Mouse (Mus musculus): ENCODE data around the gene Mid1.

- TF ChIP-seq CEBPB (IDR thresholded peaks at IDR 0.05; ENCODE audit: low read depth) (no peak), MAX (IDR thresholded peaks at IDR 0.05) (no peak), CTCF (IDR thresholded peaks at IDR 0.05; ENCODE audit: control insufficient read depth, insufficient read depth, insufficient read length) (no peak)
These were observed 109.4 kb downstream of the Mid1 start for GRCm38 (mm10) chrX:169794421-169794820.

Data from C2C12 (cell line).